Mouse (Mus musculus): ENCODE results near the gene Btbd19. TPM values are rescaled to one million over a fixed set of nuclear protein-coding genes. Genes with fewer than 3 reads are reported as not detected.

The Btbd19 gene
- total and polyA plus RNA-seq, 2 experiments from 2014 or later, result 2.7 to 8.6 TPM

DNA sequence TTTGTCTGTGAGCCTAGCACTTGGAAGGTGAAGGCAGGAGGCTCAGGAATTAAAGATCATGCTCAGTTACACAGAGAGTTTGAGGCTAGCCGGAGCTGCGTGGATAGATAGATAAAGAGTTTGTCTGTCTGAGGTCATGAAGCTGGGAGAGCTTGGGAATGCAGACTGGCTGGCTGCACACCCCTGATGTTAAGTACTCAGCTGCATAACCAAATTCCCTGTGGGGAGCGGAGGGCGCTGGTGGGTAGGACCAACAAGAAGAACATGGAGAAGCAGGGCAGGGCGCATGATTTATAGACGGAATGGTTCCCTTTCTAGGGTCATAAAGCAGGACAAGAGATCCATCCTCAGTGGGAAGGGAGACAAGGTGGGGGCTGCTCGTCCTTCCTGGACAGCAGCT is 17.5 kb upstream of the Btbd19 start:
- Histone ChIP-seq H3K27me3 (ENCODE audit: control insufficient read depth, insufficient read depth, low read length) (no peaks in the 10 kb centered on the region), H3K9me3 (replicated peaks; ENCODE audit: control insufficient read depth, low read length) (no peaks in the 10 kb centered on the region), H3K4me3 (ENCODE audit: low read depth, low read length) (no peak overlapping the region), H3K4me2 (ENCODE audit: low read depth, low read length) (no peak overlapping the region), H3K4me1 (ENCODE audit: control insufficient read depth, insufficient read depth) (no peaks in the 10 kb centered on the region), H3K9ac (replicated peaks; ENCODE audit: low read depth, low read length) (no peak overlapping the region), H3K27ac (ENCODE audit: low read depth) (no peak overlapping the region), H3K36me3 (replicated peaks; ENCODE audit: control insufficient read depth, insufficient read depth, low read length) (no peaks in the 10 kb centered on the region)
- 39% methylated on average over 7 of the region's 7 CpGs for WGBS
- TF ChIP-seq CTCF (IDR thresholded peaks at IDR 0.05; ENCODE audit: low read depth) (no peak), EP300 (IDR thresholded peaks at IDR 0.05; ENCODE audit: low read depth) (no peak)
- ATAC-seq (ENCODE audit: insufficient read depth, low read depth), result no peak
- DNase-seq (ENCODE audit: low spot score), result no peak

DNA sequence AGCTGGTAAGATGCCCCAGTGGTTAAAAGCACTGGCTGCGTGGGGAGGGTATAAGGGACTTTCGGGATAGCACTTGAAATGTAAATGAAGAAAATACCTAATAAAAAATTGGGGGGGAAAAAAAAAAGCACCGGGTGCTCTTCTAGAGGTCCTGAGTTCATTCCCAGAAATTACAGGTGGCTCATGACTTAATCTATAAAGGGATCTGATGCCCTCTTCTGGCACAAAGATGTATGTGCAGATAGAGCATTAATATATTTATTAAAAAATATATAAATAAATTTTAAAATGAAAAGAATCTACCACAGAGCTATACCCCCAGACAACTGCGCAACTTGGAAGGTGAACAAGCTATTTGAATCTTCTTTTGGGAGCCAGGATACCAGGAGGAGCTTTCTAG is 15.1 kb upstream of the Btbd19 start:
- no peaks in the 10 kb centered on the region for H3K4me1 ChIP-seq (ENCODE audit: control insufficient read depth, insufficient read depth)
- H3K4me2 ChIP-seq (ENCODE audit: low read depth, low read length), result no peak overlapping the region
- ATAC-seq (ENCODE audit: insufficient read depth, low read depth) (no peak), DNase-seq (ENCODE audit: low spot score) (no peak)
- no peak overlapping the region for H3K4me3 ChIP-seq (ENCODE audit: low read depth, low read length)
- no peak overlapping the region for H3K9ac ChIP-seq (replicated peaks; ENCODE audit: low read depth, low read length)
- no peaks in the 10 kb centered on the region for H3K27me3 ChIP-seq (ENCODE audit: control insufficient read depth, insufficient read depth, low read length)
- 34% methylated on average over 4 of the region's 4 CpGs for WGBS
- H3K27ac ChIP-seq (ENCODE audit: low read depth), result no peak overlapping the region
- H3K36me3 ChIP-seq (replicated peaks; ENCODE audit: control insufficient read depth, insufficient read depth, low read length), result no peaks in the 10 kb centered on the region
- H3K9me3 ChIP-seq (replicated peaks; ENCODE audit: control insufficient read depth, low read length), result no peaks in the 10 kb centered on the region
- TF ChIP-seq CTCF (IDR thresholded peaks at IDR 0.05; ENCODE audit: low read depth) (0 out of 2 replicates have a peak, but pooled peaks have one; percentile 3), EP300 (IDR thresholded peaks at IDR 0.05; ENCODE audit: low read depth) (no peak)

- Histone ChIP-seq H3K9ac (replicated peaks; ENCODE audit: low read depth, low read length) (no peak overlapping the region), H3K9me3 (replicated peaks; ENCODE audit: control insufficient read depth, low read length) (no peaks in the 10 kb centered on the region), H3K36me3 (replicated peaks; ENCODE audit: control insufficient read depth, insufficient read depth, low read length) (no peaks in the 10 kb centered on the region), H3K4me2 (ENCODE audit: low read depth, low read length) (no peak overlapping the region), H3K4me1 (ENCODE audit: control insufficient read depth, insufficient read depth) (0 out of 2 replicates have a peak, but pooled peaks cover 2% of the 10 kb centered on the region), H3K27ac (ENCODE audit: low read depth) (no peak overlapping the region), H3K4me3 (ENCODE audit: low read depth, low read length) (no peak overlapping the region), H3K27me3 (ENCODE audit: control insufficient read depth, insufficient read depth, low read length) (no peaks in the 10 kb centered on the region)
- no peak for TF ChIP-seq EP300 (IDR thresholded peaks at IDR 0.05; ENCODE audit: low read depth)
- peak; percentile 65 for TF ChIP-seq CTCF (IDR thresholded peaks at IDR 0.05; ENCODE audit: low read depth)
- ATAC-seq (ENCODE audit: insufficient read depth, low read depth) (no peak), DNase-seq (ENCODE audit: low spot score) (no peak)
- 5% methylated on average over 2 of the region's 2 CpGs for WGBS
Measured at GRCm38 (mm10) chr4:117139217-117139612, 13.7 kb upstream of the Btbd19 start.

GRCm38 (mm10) chr4:117138295-117139216 is 13.0 kb upstream of the Btbd19 start:
- TF ChIP-seq CTCF (IDR thresholded peaks at IDR 0.05; ENCODE audit: low read depth), result no peak
- TF ChIP-seq EP300 (IDR thresholded peaks at IDR 0.05; ENCODE audit: low read depth), result no peak

GRCm38 (mm10) chr4:117136034-117136433 is 10.5 kb upstream of the Btbd19 start:
- Histone ChIP-seq H3K27me3 (ENCODE audit: control insufficient read depth, insufficient read depth, low read length) (peaks cover 9% of the 10 kb centered on the region; the same call in 1 of the 2 replicates), H3K4me2 (ENCODE audit: low read depth, low read length) (no peak overlapping the region), H3K9me3 (replicated peaks; ENCODE audit: control insufficient read depth, low read length) (no peaks in the 10 kb centered on the region), H3K4me1 (ENCODE audit: control insufficient read depth, insufficient read depth) (0 out of 2 replicates have a peak, but pooled peaks cover 4% of the 10 kb centered on the region), H3K27ac (ENCODE audit: low read depth) (no peak overlapping the region), H3K36me3 (replicated peaks; ENCODE audit: control insufficient read depth, insufficient read depth, low read length) (no peaks in the 10 kb centered on the region), H3K4me3 (ENCODE audit: low read depth, low read length) (no peak overlapping the region), H3K9ac (replicated peaks; ENCODE audit: low read depth, low read length) (no peak overlapping the region)
- TF ChIP-seq CTCF (IDR thresholded peaks at IDR 0.05; ENCODE audit: low read depth) (no peak), EP300 (IDR thresholded peaks at IDR 0.05; ENCODE audit: low read depth) (no peak)
- ATAC-seq (ENCODE audit: insufficient read depth, low read depth) (no peak), DNase-seq (ENCODE audit: low spot score) (no peak)
- WGBS, result 33% methylated on average over 8 of the region's 8 CpGs

More at GRCm38 (mm10) chr4:117138295-117139216, 13.0 kb upstream of the Btbd19 start:
- no peaks in the 10 kb centered on the region for H3K27me3 ChIP-seq (ENCODE audit: control insufficient read depth, insufficient read depth, low read length)
- no peak overlapping the region for H3K4me3 ChIP-seq (ENCODE audit: low read depth, low read length)
- no peak overlapping the region for H3K27ac ChIP-seq (ENCODE audit: low read depth)
- WGBS, result 61% methylated on average over 16 of the region's 17 CpGs
- ATAC-seq (ENCODE audit: insufficient read depth, low read depth), result no peak
- DNase-seq (ENCODE audit: low spot score), result no peak
- H3K36me3 ChIP-seq (replicated peaks; ENCODE audit: control insufficient read depth, insufficient read depth, low read length), result no peaks in the 10 kb centered on the region
- no peak overlapping the region for H3K4me2 ChIP-seq (ENCODE audit: low read depth, low read length)
- H3K4me1 ChIP-seq (ENCODE audit: control insufficient read depth, insufficient read depth), result 0 out of 2 replicates have a peak, but pooled peaks cover 4% of the 10 kb centered on the region
- no peaks in the 10 kb centered on the region for H3K9me3 ChIP-seq (replicated peaks; ENCODE audit: control insufficient read depth, low read length)
- H3K9ac ChIP-seq (replicated peaks; ENCODE audit: low read depth, low read length), result no peak overlapping the region
